Mouse (Mus musculus) hindbrain, postnatal 0 days (tissue): Measurements from ENCODE around the gene Alkbh7. TPM values are rescaled to one million over a fixed set of nuclear protein-coding genes. Genes with fewer than 3 reads are reported as not detected.

Source experiments
- ATAC-seq: fragments of 200-750 bp; cut with Nextera tagmentation; 2 replicates; pipeline ENCODE4 v1.8.0; 2017; ENCODE audit warnings: mild to moderate bottlenecking, moderate TSS enrichment, moderate library complexity
- DNase-seq: peaks from one replicate; pipeline ENCODE4 v3.0.0-alpha.2; 2015; ENCODE audit warnings: low spot score
- H3K27ac ChIP-seq: fragments of 300-500 bp; sonication (generic); 2 replicates; pipeline ENCODE4 v1.5.1; 2014; ENCODE audit warnings: mild to moderate bottlenecking
- H3K27me3 ChIP-seq: fragments of 300-500 bp; sonication (generic); 2 replicates; pipeline ENCODE4 v1.6.1; 2014; ENCODE audit warnings: low read length, mixed read lengths; ENCODE audit not compliant: insufficient read depth
- H3K36me3 ChIP-seq: fragments of 300-500 bp; sonication (generic); 2 replicates; pipeline ENCODE4 v1.6.1; 2014; ENCODE audit warnings: low read length, mixed read lengths; ENCODE audit not compliant: insufficient read depth
- H3K4me1 ChIP-seq: fragments of 300-500 bp; sonication (generic); 2 replicates; pipeline ENCODE4 v1.6.1; 2014; ENCODE audit warnings: antibody characterized with exemption, low read length, mixed read lengths; ENCODE audit not compliant: insufficient read depth
- H3K4me2 ChIP-seq: fragments of 300-500 bp; sonication (generic); 2 replicates; pipeline ENCODE4 v1.6.1; 2014; ENCODE audit warnings: low read depth, mild to moderate bottlenecking, low read length, moderate library complexity, mixed read lengths
- H3K4me3 ChIP-seq: fragments of 300-500 bp; sonication (generic); 2 replicates; pipeline ENCODE4 v1.5.1; 2014; ENCODE audit warnings: low read length
- H3K9ac ChIP-seq: fragments of 300-500 bp; sonication (generic); replicated peaks from 2 replicates; pipeline ENCODE4 v1.6.1; 2014; ENCODE audit warnings: mild to moderate bottlenecking, low read length, moderate library complexity, mixed read lengths
- H3K9me3 ChIP-seq: fragments of 300-500 bp; sonication (generic); 2 replicates; pipeline ENCODE4 v1.6.1; 2016; ENCODE audit warnings: low read length, mixed read lengths
- CTCF ChIP-seq: IDR thresholded peaks from 2 replicates; pipeline ENCODE4 v1.5.1; 2016; ENCODE audit warnings: antibody characterized with exemption, control low read depth, low read depth
- WGBS: fragments of 180-500 bp; shearing (Covaris S2); extraction: QIAGEN DNeasy Blood & Tissue Kit; methylation state at CpG from one replicate; pipeline ENCODE4 v1.1.7; 2014; 5-methylcytosine and 5-hydroxymethylcytosine counted together
- polyA plus RNA-seq: library from polyadenylated mRNA; unstranded; fragments of >200 nt; fragmentation: Nextera tagmentation; extraction: Ambion mirVana; gene quantifications from 2 replicates; pipeline ENCODE4 v1.2.1, GENCODE M21; 2015
- total RNA-seq: library from RNA; depleted of rRNA; stranded (reverse); fragments of >200 nt; gene quantifications from 2 replicates; pipeline ENCODE4 v1.2.3, GENCODE M21; 2014

The Alkbh7 gene
- total and polyA plus RNA-seq, 2 experiments from 2014 or later: 66.0 to 70.3 TPM

DNA sequence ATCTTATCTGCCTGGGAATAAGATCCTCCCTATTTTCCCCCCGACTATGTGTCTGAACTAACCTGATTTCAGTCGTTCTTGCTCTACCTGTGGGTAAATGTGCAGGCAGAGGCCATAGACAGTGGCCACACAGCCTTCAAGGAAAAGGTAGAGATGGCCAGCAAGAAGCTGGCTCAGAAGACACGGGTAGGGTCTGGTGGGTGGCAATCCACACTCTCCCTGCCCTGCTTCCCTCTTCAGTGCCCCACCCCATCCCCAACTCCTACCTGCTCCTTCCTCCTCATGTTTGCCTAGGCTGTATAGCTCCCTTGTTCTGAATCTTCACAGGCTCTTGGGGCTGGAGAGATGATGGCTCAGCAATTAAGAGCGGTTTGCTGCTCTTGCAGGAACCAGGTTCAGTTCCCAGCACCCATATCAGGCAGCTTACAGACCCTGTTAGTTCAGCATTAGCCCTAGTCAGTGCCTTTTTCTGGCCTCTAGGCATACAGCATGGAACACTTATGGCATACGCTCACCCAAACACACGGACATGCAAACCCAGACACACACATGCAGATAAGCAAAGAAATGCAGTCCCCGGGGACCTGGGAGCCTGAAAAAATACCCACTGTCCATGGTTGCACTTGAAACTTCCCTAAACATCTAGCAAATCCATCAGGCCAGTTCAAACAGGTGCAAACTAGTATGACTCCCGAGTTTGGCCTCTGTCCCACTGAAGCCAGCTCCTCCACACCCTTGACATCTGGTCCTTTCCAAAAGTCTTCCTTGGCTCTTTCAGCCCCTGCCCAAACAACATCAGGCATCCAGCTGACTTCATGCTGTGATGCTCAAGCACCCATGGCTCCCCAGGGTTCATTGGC lies 20.4 kb upstream of the Alkbh7 start:
- H3K4me3 ChIP-seq: no peak overlapping the region
- 81% methylated on average over 8 of the region's 8 CpGs for WGBS
- TF ChIP-seq CTCF: no peak
- H3K27ac ChIP-seq: no peak overlapping the region
- H3K4me1 ChIP-seq: no peaks in the 10 kb centered on the region
- no peaks in the 10 kb centered on the region for H3K27me3 ChIP-seq
- no peaks in the 10 kb centered on the region for H3K9me3 ChIP-seq
- H3K36me3 ChIP-seq: no peaks in the 10 kb centered on the region
- H3K4me2 ChIP-seq: no peak overlapping the region
- H3K9ac ChIP-seq: no peak overlapping the region
- no peak for DNase-seq
- no peak for ATAC-seq

DNA sequence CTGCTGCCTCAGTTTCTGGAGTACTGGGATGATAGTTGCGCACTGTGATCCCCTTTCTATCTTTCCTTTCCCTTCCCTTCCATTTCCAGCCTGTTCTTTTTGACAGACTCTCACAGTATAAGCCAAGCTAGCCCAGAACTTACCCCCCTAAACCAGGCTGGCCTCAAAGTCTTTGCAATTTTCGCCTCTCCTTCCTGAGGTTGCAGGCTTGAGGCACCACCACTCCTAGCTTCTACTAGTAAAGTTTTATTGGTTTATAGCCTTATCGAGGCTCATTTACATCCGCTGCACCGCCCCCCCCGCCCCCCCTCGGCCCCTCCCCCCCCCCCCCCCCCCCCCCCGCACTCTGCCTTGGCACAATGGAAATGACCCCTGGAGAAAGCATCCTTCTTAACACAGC lies 17.6 kb upstream of the Alkbh7 start:
- ATAC-seq (no peak), DNase-seq (no peak)
- H3K36me3 ChIP-seq: no peaks in the 10 kb centered on the region
- no peaks in the 10 kb centered on the region for H3K9me3 ChIP-seq
- no peak overlapping the region for H3K9ac ChIP-seq
- H3K4me2 ChIP-seq: no peak overlapping the region
- 38% methylated on average over 7 of the region's 8 CpGs for WGBS
- no peak overlapping the region for H3K27ac ChIP-seq
- no peak for TF ChIP-seq CTCF
- no peaks in the 10 kb centered on the region for H3K27me3 ChIP-seq
- H3K4me1 ChIP-seq: no peaks in the 10 kb centered on the region
- no peak overlapping the region for H3K4me3 ChIP-seq

DNA sequence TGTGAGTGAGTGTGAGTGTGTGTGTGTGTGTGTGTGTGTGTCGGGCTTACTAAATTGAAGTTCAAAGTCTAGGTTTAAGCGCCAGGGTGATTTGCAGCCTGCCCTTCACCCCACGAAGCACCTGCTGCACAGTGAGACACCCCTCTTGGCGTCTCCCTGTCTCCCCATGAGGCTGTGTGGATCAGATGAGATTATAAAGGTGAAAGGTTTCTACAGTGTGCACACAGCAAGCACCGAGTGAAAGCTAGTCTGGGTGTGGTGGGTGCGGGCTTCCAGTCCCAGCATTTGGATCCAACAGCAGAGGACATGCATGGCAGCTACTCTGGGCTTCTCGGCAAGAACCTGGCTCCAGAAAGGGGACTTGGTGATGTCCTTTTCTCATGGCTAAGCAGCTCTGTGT lies 16.1 kb upstream of the Alkbh7 start:
- Histone ChIP-seq H3K4me3 (no peak overlapping the region), H3K36me3 (no peaks in the 10 kb centered on the region), H3K4me2 (no peak overlapping the region), H3K27me3 (no peaks in the 10 kb centered on the region), H3K4me1 (no peaks in the 10 kb centered on the region), H3K27ac (no peak overlapping the region), H3K9me3 (no peaks in the 10 kb centered on the region), H3K9ac (no peak overlapping the region)
- DNase-seq (no peak), ATAC-seq (no peak)
- 80% methylated on average over 7 of the region's 7 CpGs for WGBS
- TF ChIP-seq CTCF: no peak

DNA sequence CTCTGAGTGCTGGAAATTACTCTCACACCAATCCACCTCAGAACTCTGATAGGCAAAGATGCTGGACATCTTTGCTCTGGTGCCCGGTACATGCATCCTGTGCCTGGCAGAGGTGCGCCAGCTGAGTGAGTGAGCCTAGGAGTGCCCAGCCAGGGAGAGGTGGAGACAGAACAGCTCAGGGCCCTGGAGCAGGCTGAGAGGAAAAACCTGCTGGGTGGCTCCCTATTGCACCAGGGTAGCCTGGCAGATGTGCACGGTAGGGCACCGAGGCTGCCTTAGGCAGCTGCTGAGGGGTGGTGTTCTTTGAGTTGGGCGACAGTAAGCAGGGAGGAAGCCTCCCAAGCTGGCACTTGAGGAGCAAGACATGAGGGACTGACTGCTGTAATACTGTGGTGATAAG lies 15.1 kb upstream of the Alkbh7 start, which contains the start of gene Acer1:
TSS of gene Acer1 (minus strand) at position 114 of the 400 bp plus-strand sequence.
- Histone ChIP-seq H3K36me3 (no peaks in the 10 kb centered on the region), H3K27ac (no peak within 1 kb of the TSS), H3K27me3 (no peaks in the 10 kb centered on the region), H3K4me3 (no peak within 1 kb of the TSS), H3K4me2 (no peak within 1 kb of the TSS), H3K9me3 (no peaks in the 10 kb centered on the region), H3K9ac (no peak within 1 kb of the TSS), H3K4me1 (no peaks in the 10 kb centered on the region)
- no peak for DNase-seq
- TF ChIP-seq CTCF: no peak
- WGBS: 79% methylated on average over 5 of the region's 5 CpGs
- ATAC-seq: no peak

DNA sequence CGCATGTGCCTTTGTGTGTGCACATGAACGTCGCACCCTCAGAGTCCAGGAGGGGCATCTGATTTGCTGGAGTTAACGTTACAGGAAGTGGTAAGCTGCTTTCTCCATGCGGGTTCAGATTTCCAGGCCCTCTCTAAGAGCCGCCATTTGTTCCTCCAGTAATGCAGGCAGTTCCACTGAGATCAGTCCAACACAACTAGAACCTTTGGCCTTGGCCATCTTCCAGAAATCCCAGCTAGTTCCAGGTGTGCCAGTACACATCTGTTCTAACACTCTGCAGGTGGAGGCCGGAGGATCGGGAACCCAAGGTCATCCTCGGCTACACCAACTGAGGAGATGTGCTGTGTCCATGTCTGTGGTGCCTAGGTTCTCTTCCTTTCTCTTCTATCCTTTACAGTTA lies 12.3 kb upstream of the Alkbh7 start:
- no peak overlapping the region for H3K4me2 ChIP-seq
- H3K4me3 ChIP-seq: no peak overlapping the region
- H3K27me3 ChIP-seq: no peaks in the 10 kb centered on the region
- no peak overlapping the region for H3K27ac ChIP-seq
- no peaks in the 10 kb centered on the region for H3K9me3 ChIP-seq
- WGBS: 87% methylated on average over 9 of the region's 9 CpGs
- H3K36me3 ChIP-seq: no peaks in the 10 kb centered on the region
- ATAC-seq: no peak
- H3K4me1 ChIP-seq: no peaks in the 10 kb centered on the region
- no peak overlapping the region for H3K9ac ChIP-seq
- TF ChIP-seq CTCF: no peak
- no peak for DNase-seq

DNA sequence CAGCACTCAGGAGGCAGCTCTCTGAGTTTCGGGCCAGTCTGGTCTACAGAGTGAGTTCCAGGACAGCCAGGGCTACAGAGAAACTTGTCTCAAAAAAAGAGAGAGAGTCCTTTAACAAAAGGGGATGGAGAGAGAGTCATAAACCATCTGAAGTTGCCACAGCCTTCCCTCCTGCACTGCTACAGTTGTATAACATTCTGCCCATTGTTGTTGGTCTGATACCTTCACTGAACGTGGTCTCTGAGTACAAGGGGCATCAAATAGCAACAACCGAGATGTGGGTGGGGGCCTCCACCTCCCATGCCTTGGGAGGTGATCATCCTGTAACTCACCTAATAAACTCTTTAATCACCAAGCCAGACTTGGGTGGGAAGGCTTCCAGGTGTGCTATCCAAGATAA lies 11.5 kb upstream of the Alkbh7 start:
- Histone ChIP-seq H3K36me3 (no peaks in the 10 kb centered on the region), H3K27ac (no peak overlapping the region), H3K4me3 (no peak overlapping the region), H3K27me3 (no peaks in the 10 kb centered on the region), H3K4me1 (peaks cover under 1% of the 10 kb centered on the region; the same call in 1 of the 2 replicates), H3K4me2 (no peak overlapping the region), H3K9ac (no peak overlapping the region), H3K9me3 (no peaks in the 10 kb centered on the region)
- no peak for ATAC-seq
- TF ChIP-seq CTCF: no peak
- no peak for DNase-seq
- WGBS: 84% methylated on average over 3 of the region's 3 CpGs
